15 mouse cellular contexts compared by ENCODE assay signal in genomic region chr9:41365251-41365650, GRCm38 (mm10).
DNase-seq lines count a peak whose midpoint lies in the region; ATAC-seq lines count a peak whose summit lies in the region.
"Had no signal": no experiment of that assay in that cellular context is flagged by ENCODE, and none has a peak within 500 bp of the region (broad histone marks: within the 10 kb centered on the region; RNA-seq: fewer than 3 reads in every experiment).

No protein-coding gene starts in this region.

- H3K36me3 ChIP-seq in heart, embryonic 10.5 days, result no peaks in the 10 kb centered on the region
- no peaks in the 10 kb centered on the region for H3K36me3 ChIP-seq in heart, embryonic 12.5 days
- no peaks in the 10 kb centered on the region for H3K36me3 ChIP-seq in hindbrain, embryonic 16.5 days (ENCODE audit: control insufficient read depth, insufficient read depth, low read length)
- H3K36me3 ChIP-seq in neural tube, embryonic 12.5 days, result no peaks in the 10 kb centered on the region; the same call in 1 of the 2 replicates
- H3K36me3 ChIP-seq: embryonic facial prominence, embryonic 15.5 days; G1E had no signal

- no peak overlapping the region for H3K4me3 ChIP-seq in heart, embryonic 10.5 days
- H3K4me3 ChIP-seq in heart, embryonic 12.5 days, result no peak overlapping the region
- no peak overlapping the region for H3K4me3 ChIP-seq in hindbrain, embryonic 16.5 days (ENCODE audit: low read length)
- H3K4me3 ChIP-seq in neural tube, embryonic 12.5 days, result no peak overlapping the region
- H3K4me3 ChIP-seq: embryonic facial prominence, embryonic 15.5 days; gastrocnemius, adult 2 months; megakaryocyte, embryonic 14.5 days had no signal

- peaks cover 7% of the 10 kb centered on the region; the same call in 1 of the 2 replicates for H3K4me1 ChIP-seq in heart, embryonic 10.5 days
- 0 out of 2 replicates have a peak, but pooled peaks cover 7% of the 10 kb centered on the region for H3K4me1 ChIP-seq in heart, embryonic 12.5 days (replicated peaks)
- peaks cover 4% of the 10 kb centered on the region for H3K4me1 ChIP-seq in hindbrain, embryonic 16.5 days (ENCODE audit: control insufficient read depth, insufficient read depth, low read depth, low read length)
- peaks cover 24% of the 10 kb centered on the region for H3K4me1 ChIP-seq in neural tube, embryonic 12.5 days
- H3K4me1 ChIP-seq: embryonic facial prominence, embryonic 15.5 days; megakaryocyte, embryonic 14.5 days had no signal

- no peaks in the 10 kb centered on the region for H3K9me3 ChIP-seq in heart, embryonic 10.5 days
- H3K9me3 ChIP-seq in heart, embryonic 12.5 days (replicated peaks), result no peaks in the 10 kb centered on the region
- H3K9me3 ChIP-seq in hindbrain, embryonic 16.5 days (ENCODE audit: control insufficient read depth, low read length), result no peaks in the 10 kb centered on the region
- H3K9me3 ChIP-seq in neural tube, embryonic 12.5 days, result no peaks in the 10 kb centered on the region
- H3K9me3 ChIP-seq: embryonic facial prominence, embryonic 15.5 days; G1E; megakaryocyte, embryonic 14.5 days had no signal

- H3K27me3 ChIP-seq in heart, embryonic 10.5 days (ENCODE audit: insufficient read depth, poor library complexity, severe bottlenecking), result no peaks in the 10 kb centered on the region
- H3K27me3 ChIP-seq in heart, embryonic 12.5 days (replicated peaks), result no peaks in the 10 kb centered on the region
- no peaks in the 10 kb centered on the region for H3K27me3 ChIP-seq in hindbrain, embryonic 16.5 days (replicated peaks; ENCODE audit: control insufficient read depth, insufficient read depth, low read length)
- H3K27me3 ChIP-seq in neural tube, embryonic 12.5 days (replicated peaks), result no peaks in the 10 kb centered on the region
- H3K27me3 ChIP-seq: embryonic facial prominence, embryonic 15.5 days had no signal

- ATAC-seq in heart, embryonic 12.5 days (ENCODE audit: insufficient number of reproducible peaks, low FRiP score), result no peak
- peak; percentile 73 for ATAC-seq in hindbrain, embryonic 16.5 days
- peak; percentile 87 for ATAC-seq in neural tube, embryonic 12.5 days (ENCODE audit: low FRiP score, low read depth)
- ATAC-seq: inflammation-experienced regulatory T-cells, adult 6 months had no signal

- intact Hi-C loops in left cerebral cortex, postnatal 14 days (cut with DNase I), result no loop called here

- peak overlapping the region; percentile 52; the same call in 1 of the 2 replicates for H3K27ac ChIP-seq in heart, embryonic 10.5 days
- no peak overlapping the region for H3K27ac ChIP-seq in heart, embryonic 12.5 days (ENCODE audit: poor library complexity, severe bottlenecking)
- no peak overlapping the region for H3K27ac ChIP-seq in hindbrain, embryonic 16.5 days (ENCODE audit: low read depth, low read length)
- H3K27ac ChIP-seq in neural tube, embryonic 12.5 days, result peak overlapping the region; percentile 81
- H3K27ac ChIP-seq: embryonic facial prominence, embryonic 15.5 days; gastrocnemius, adult 2 months had no signal

- DNase-seq in heart, embryonic 10.5 days (ENCODE audit: low spot score), result no peak
- peak; percentile 68 for DNase-seq in embryo, embryonic 9.5 days (ENCODE audit: extremely low spot score)
- DNase-seq in layer of hippocampus, adult 9-10 months (ENCODE audit: low spot score), result no peak
- no peak for DNase-seq in left cerebral cortex, postnatal 14 days (ENCODE audit: low spot score in 2 of 2)
- DNase-seq in layer of hippocampus, adult 8-10 months (ENCODE audit: low spot score in 2 of 2), result no peak
- DNase-seq: cerebellum, adult 9-11 months; gastrocnemius, adult 2 months; lung, adult 18-20 months had no signal

- H3K9ac ChIP-seq in heart, embryonic 12.5 days, result no peak overlapping the region
- no peak overlapping the region; the same call in 1 of the 2 replicates for H3K9ac ChIP-seq in hindbrain, embryonic 16.5 days (ENCODE audit: low read depth, low read length)
- H3K9ac ChIP-seq in neural tube, embryonic 12.5 days, result no peak overlapping the region
- H3K9ac ChIP-seq: embryonic facial prominence, embryonic 15.5 days had no signal

- no peak overlapping the region for H3K4me2 ChIP-seq in heart, embryonic 12.5 days
- no peak overlapping the region for H3K4me2 ChIP-seq in hindbrain, embryonic 16.5 days (ENCODE audit: low read length)
- H3K4me2 ChIP-seq in neural tube, embryonic 12.5 days (replicated peaks), result peak overlapping the region; percentile 33
- H3K4me2 ChIP-seq: embryonic facial prominence, embryonic 15.5 days had no signal

- WGBS in heart, embryonic 10.5 days, result 56% methylated on average over 5 of the region's 5 CpGs
- 48% methylated on average over 5 of the region's 5 CpGs for WGBS in heart, embryonic 12.5 days
- WGBS in hindbrain, embryonic 16.5 days, result 8% methylated on average over 5 of the region's 5 CpGs
- 3% methylated on average over 5 of the region's 5 CpGs for WGBS in neural tube, embryonic 12.5 days

Comparison
In these comparisons a context has a peak if more than half of its experiments do, and no peak if none do; other contexts are left out.
1. H3K27ac ChIP-seq: peak in heart, embryonic 10.5 days (single experiment) and neural tube, embryonic 12.5 days (single experiment); none in heart, embryonic 12.5 days (single experiment) and hindbrain, embryonic 16.5 days (single experiment).